Mouse (Mus musculus) ovary, postnatal 10 days (tissue): ENCODE results near the gene Sv2c.

Experiments used
- DNase-seq: peaks from one replicate; pipeline ENCODE4 v3.0.0; 2022; ENCODE audit warnings: low spot score

Sv2c gene

GRCm38 (mm10) chr13:96052755-96053154, 79.6 kb downstream of the Sv2c start:
- no peak for DNase-seq

GRCm38 (mm10) chr13:96045396-96045795, 87.0 kb downstream of the Sv2c start:
- no peak for DNase-seq

GRCm38 (mm10) chr13:96040275-96041042, 91.9 kb downstream of the Sv2c start:
- no peak for DNase-seq

- no peak for DNase-seq
Observed at GRCm38 (mm10) chr13:96039536-96039935, 92.8 kb downstream of the Sv2c start.

GRCm38 (mm10) chr13:96030368-96031223, 101.8 kb downstream of the Sv2c start:
- no peak for DNase-seq

DNA sequence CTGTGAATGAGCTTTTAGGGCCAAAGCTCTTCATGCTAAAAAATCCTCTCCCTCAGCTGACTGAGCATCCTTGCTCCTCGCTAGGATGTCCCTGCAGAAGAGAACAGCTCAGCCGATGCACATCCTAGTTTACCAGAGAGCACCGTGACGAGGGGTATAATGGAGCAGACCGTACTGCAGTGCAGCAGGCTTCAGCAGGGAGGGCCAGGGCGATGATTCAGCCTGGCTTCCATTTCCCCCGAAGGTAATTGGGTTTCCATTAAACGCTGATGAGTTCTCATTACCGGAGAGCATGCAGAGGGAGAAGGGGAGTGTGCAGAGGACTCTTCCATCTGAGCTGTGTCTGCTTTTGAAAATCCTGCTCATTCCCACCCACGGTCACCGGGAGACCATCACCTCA, 108.5 kb downstream of the Sv2c start:
- DNase-seq, result no peak

DNA sequence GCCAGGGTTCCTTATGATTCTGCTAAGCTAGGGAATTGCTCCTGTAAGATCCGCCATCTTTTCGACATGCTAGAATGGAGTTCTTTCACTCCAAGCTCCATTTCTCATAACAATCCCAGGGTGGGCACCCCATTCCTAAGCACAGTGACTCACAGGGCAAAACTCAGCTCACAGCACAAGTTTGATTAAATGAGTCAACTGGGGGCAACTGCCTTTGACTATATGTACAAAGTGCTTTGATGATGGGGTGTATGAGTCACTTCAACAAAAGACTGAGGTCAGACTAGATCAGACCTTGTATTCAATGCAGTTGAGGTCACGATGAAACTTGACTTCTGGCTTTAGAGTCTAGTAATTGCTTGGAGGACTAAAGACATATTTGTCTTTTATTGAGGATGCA, 116.9 kb downstream of the Sv2c start:
- DNase-seq, result no peak

DNA sequence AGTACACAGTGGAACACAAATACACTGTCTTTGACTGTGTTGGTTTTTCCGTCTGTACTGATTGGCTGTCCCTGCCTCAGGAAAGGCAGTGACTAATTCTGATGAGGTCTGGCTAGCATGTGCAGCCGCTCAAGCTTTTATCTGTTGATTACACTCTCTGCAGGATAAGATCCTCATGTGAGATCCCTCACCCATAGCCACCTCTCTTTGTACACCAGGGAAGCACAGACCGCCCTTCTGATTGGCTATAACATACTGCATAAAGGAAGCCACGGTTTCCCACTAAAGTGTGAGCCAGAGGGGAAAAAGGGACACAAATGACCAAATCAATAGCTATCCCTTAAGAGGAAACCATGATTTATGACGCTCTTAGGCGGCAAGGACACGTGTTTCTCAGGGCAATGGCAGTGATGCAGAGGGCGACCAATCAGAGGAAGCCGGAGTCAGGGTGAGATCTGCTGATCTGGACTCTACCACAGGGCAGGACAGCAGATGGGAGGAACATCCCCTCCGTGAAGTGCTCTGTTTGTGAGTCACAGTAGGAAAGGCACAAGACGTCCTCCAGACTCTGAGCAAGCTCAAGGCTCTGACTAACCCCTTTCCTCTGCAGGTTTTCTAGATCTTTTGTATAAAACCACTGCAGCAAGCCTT, 121.4 kb downstream of the Sv2c start:
- DNase-seq, result no peak

DNA sequence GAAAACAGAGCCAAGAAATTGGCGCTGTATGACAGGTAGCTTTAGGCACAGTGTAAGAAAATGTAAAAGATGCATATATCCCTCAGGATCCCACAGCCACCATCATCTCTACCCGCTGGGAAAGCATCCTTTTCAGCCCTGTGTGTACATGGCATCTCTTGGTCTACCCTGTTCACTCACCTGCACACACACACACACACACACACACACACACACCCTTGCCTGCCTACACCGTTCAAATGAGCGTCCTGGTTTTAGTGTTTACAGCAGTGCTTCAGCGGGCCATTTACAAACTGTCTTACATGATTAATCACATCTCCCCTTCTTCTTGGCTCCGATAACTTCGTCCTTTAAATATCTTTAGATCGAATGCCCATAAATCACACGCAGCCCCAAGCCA, 123.4 kb downstream of the Sv2c start:
- no peak for DNase-seq

- DNase-seq, result no peak
Observed at GRCm38 (mm10) chr13:96008154-96008553, 124.2 kb downstream of the Sv2c start.

DNA sequence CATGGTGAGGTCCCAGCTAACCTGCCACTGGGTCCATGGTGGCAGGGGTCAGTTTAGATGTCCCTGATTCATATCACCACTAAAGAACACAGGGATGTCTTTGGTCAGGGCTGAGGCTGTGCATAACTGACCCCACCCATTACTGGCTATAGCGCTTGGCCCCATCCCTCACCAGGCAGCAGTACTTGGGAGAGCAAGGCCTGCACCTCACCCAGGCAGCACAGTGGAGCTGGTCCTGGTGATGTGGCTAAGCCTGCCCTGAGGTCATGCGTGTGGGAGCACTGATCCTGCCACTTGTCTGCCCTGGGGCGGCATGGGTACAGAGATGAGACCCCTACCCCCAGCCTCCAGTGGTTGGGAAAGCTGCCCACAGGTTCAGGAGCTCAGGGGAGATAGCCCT, 128.8 kb downstream of the Sv2c start:
- no peak for DNase-seq

GRCm38 (mm10) chr13:96002475-96002874, 129.9 kb downstream of the Sv2c start:
- no peak for DNase-seq

- no peak for DNase-seq
Observed at GRCm38 (mm10) chr13:95999396-95999795, 133.0 kb downstream of the Sv2c start.

- DNase-seq, result no peak
Observed at GRCm38 (mm10) chr13:95997294-95997693, 135.1 kb downstream of the Sv2c start.

GRCm38 (mm10) chr13:95994705-95995703, 137.4 kb downstream of the Sv2c start:
- no peak for DNase-seq

DNA sequence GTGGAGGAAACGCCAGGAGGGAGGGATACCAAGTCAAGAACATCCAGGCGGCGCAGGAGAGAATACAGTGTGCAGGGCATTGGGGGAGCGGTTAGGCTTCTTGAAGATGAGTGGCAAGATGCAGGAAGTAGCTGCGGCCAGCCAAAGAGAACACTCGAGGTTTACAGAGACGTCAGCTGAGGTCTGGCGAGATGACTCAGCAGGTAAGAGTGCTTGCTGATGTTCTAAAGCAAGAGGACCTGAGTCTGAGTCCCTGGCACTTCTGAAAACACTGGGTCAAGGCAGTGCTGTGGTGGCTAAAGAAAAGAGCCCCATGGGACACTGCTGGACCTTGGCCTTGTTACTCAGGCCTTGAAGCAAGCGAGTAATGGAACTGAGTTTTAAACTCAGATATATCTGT, 144.2 kb downstream of the Sv2c start:
- DNase-seq, result no peak

DNA sequence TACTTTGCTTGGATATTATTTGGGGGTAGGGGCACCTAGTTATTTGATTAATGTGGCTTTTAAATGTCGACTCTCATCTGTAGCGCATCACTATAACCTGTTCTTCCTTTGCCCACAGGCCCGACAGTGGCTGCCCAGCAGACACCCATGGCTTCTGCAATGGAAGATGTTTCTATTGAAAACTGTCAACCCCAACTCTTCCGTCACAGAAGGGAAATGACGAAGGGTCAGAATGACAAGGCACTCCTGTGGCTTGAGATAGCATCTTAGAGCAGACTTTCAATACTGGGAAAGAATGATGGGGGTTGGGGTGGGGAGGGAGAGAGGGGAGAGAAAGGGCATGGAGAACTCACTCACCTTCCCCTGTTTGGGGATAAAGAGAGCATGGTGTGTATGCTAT, 145.2 kb downstream of the Sv2c start:
- DNase-seq, result no peak

- no peak for DNase-seq
Observed at GRCm38 (mm10) chr13:95986375-95986774, 146.0 kb downstream of the Sv2c start.

DNA sequence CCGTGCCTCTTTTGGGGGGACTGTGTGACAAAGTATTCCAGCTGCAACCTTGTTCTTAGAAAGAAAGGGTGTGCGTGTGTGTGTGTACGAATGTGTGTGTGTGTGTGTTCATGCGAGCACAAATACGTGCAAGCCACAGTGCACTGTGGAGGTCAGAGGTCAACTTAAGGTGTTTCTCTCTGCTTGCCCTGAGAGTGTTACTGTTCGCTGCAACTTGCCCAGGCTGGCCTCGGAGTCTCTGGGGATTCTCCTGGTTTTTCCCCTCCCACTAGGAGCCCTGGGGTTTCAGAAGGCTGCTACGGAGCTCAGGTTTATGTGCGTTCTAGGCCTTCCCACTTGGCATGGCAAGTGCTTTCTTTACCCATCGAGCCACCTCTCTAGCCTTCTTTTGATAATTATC, 157.2 kb downstream of the Sv2c start:
- no peak for DNase-seq

- no peak for DNase-seq
Observed at GRCm38 (mm10) chr13:95974106-95974505, 158.3 kb downstream of the Sv2c start.

DNA sequence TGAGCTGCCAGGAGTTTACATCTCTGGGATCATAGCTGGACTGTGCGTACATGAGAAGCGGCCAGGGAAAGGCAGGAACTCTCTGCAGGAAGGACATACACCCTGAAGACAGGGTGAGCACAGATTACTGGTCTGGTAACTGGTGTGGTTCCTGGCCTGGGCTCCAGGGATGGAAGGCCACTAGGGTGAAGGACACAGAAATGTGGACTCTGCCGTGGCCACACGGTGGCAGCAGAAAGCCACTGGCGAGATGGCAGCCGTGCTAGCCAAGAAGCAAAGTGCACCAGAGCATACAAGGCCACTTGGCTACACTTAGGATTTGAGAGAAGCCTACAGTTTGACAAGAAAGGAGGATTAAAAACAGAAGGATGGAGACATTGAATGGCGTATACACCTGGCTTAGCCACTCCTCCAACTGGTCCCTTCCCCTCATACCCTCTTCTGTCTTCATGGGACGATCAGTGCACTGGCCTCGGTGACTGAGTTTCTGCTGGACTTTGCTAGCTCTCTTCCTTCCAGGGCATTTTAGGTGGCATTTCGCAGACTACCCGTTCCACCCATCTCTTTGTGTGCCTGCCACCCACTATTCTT, 158.9 kb downstream of the Sv2c start:
- DNase-seq, result peak; percentile 45
